Mouse (Mus musculus) erythroid progenitor cell, adult 5-6 weeks (primary cell): ENCODE measurements around the gene Wdr89. TPM values are rescaled to one million over a fixed set of nuclear protein-coding genes. Genes with fewer than 3 reads are reported as not detected.

ENCODE experiments used
- ATAC-seq: replicated peaks from 2 replicates; pipeline ENCODE4 v1.8.0; 2016; ENCODE audit warnings: moderate number of reproducible peaks, mild to moderate bottlenecking, moderate TSS enrichment, inconsistent platforms; ENCODE audit not compliant: poor library complexity, low FRiP score, severe bottlenecking
- total RNA-seq, 2 experiments: library from RNA; stranded (forward) in 1 of 2; stranded (reverse) in 1 of 2; fragments of 150-400 nt in 1 of 2; fragments of 186-747, 209-891 nt in 1 of 2; gene quantifications; 2 replicates each; pipeline versions ENCODE4 v1.2.3 to v1.2.4; 2015 to 2017; ENCODE audit warnings: low replicate concordance in 2 of 2

Gene Wdr89
- total RNA-seq, 2 experiments from 2014 or later = 5.9 to 6.7 TPM

GRCm38 (mm10) chr12:75623292-75623691, 46.0 kb downstream of the Wdr89 start:
- ATAC-seq = no peak

DNA sequence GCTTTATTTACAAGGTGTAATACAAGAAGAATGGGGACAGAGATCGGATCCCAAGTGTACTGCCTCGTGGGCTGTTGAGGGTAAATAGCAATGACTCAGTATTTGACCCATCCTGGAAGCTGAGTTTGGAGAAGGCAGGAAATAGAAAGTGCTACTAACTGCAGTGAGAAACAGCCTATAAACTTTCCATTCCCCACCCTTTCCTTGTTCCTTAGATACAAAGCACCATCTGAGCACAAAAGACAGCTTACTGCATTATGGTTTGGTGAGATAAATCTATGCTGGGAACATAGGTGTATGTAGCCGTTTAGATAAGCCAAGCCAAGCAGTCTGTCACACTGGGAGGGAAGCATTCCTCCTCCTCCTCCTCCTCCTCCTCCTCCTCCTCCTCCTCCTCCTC, 46.5 kb downstream of the Wdr89 start:
- ATAC-seq = no peak

GRCm38 (mm10) chr12:75616841-75617240, 52.5 kb downstream of the Wdr89 start:
- no peak for ATAC-seq

GRCm38 (mm10) chr12:75616158-75616791, 53.1 kb downstream of the Wdr89 start:
- no peak for ATAC-seq

- no peak for ATAC-seq
Measured at GRCm38 (mm10) chr12:75615556-75615955, 53.8 kb downstream of the Wdr89 start.

GRCm38 (mm10) chr12:75612711-75613110, 56.6 kb downstream of the Wdr89 start:
- ATAC-seq = no peak

GRCm38 (mm10) chr12:75599490-75599889, 69.8 kb downstream of the Wdr89 start:
- ATAC-seq = 0 out of 2 replicates have a peak, but pooled peaks have one; percentile 37

- ATAC-seq = no peak
Measured at GRCm38 (mm10) chr12:75598988-75599387, 70.3 kb downstream of the Wdr89 start.

DNA sequence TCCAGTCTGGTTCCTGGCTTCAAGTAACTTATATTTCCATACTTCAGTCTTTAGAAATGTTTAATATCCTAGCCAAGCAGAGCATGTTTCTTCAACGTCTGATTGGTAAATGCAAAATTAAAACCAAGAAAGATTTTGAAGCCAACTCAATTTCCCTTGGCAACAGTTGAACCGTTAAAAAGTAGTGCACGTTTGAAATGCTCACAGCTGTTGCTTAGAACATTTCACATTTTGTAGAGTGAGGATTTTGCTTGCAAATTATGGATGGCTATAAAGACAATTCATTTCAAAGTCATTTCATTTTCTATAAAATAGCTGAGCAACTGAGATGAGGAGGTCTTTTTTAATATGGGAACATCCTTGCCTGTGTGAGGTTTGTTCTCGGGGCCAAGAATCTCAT, 71.6 kb downstream of the Wdr89 start:
- no peak for ATAC-seq

GRCm38 (mm10) chr12:75596154-75597002, 73.0 kb downstream of the Wdr89 start, which contains the start of gene Ppp2r5e:
Ppp2r5e (minus strand) TSS chr12:75596245.
- peak; percentile 96 for ATAC-seq

DNA sequence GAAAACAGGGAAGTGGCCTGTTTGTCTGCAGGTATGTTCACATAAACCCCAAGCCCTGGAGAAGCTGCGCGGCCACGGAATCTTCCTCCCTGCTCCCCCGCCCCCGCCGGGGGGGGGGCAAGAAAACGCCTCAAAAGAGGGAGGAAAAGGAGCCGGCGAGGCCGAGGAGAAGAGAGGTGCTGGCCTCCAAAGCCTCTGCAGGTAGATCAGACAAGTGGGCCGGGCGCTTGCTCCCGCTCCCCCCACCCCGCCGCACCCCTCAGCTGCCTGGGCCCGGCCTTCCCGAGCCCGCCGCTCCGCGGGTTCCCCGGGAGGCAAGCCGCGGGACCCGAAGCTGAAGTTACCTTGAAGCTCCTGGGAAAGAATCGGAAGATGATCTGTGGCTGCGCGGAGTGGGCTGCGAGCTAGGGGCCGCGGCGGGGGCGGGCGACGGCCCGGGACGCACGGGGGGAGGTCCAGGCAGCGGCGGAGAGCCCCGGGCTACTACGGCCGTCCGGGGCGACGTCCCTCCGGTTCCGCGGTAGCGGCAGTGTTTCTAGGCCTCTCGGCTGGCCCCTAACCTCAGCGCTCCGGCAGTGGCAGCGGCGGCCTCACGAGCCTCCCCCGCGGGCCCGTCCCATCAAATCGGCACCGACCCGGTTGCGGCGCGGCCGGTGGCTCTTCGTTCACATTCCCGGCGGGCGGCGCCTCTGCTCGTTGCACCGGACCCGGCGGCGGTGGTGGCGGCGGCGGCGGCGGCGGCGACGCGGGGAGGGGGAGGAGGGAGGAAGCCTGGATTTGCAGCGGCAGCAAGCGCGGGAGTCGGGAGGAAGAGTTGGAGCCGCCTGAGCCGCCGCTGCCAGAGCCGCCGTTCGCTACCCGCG, 73.8 kb downstream of the Wdr89 start:
- peak; percentile 26 for ATAC-seq

- ATAC-seq = no peak
Measured at GRCm38 (mm10) chr12:75594404-75594803, 74.9 kb downstream of the Wdr89 start.

DNA sequence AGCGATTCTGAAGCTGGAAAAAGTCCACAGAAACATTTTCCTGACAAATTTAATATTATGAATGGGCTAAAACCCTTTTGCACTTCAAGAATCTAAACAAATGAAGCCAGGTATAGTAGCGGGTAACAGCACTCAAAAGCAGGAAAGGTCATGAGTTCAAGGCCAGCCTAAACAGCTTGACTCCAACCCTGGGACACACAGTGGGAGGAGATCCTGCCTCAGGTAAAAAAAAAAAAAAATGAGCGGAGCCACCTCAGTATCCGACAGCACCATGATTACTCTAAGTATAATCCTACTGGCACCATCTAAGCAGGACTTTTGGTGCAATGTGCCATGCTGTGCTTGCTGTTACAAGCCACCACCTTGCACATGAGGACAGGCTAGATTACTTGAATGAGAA, 75.5 kb downstream of the Wdr89 start:
- ATAC-seq = no peak

DNA sequence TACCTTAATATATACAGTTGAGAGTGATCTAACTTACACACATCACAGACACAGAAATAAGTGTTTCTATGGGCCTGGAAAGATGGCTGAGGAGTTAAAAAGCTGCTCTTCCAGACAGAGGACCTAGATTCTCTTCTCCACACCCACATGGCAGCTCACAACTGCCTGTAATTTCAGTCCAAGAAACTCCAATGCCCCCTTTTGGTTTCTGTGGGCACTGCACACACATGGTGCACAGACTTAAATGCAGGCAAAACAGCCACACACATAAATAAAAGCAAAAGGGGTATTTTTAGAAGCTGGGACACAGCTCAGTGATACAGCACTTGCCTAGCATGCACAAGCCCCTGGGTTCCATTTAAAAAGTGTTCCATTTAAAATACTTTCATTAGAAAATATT, 81.8 kb downstream of the Wdr89 start:
- ATAC-seq = no peak

DNA sequence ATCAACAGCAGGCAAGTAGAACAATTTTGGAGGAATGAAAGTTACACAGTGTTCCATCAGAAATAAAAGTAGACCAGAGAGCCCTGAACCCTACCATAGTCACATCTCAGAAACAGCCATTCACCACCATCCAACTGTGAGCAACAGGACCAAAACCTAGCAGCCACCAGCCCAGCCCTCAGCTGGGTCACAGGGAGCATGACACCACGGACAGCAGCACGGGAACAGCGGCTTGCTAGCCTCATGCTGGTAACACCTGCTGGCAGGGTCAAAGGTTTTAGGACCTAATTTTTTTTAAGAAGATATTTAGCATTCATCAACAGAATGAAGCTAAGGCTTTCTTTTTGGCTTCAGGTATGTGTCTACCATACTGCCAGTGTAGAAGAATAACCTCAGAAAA, 85.6 kb downstream of the Wdr89 start:
- ATAC-seq = no peak

Other genes starting within 250 kb of the Wdr89 start
- gene Ppp2r5e, start 73.3 kb downstream of the Wdr89 start, total RNA-seq (2015; ENCODE audit: low replicate concordance) = 41.8 and 61.2 TPM in 2 replicates
- gene Ppp2r5e, start 73.3 kb downstream of the Wdr89 start, total RNA-seq (2017; ENCODE audit: low replicate concordance) = 28.3 and 29.1 TPM in 2 replicates
- 39.3 and 53.2 TPM in 2 replicates for gene Sgpp1, start 66.2 kb upstream of the Wdr89 start, total RNA-seq (2015; ENCODE audit: low replicate concordance)
- 32.9 and 42.8 TPM in 2 replicates for gene Sgpp1, start 66.2 kb upstream of the Wdr89 start, total RNA-seq (2017; ENCODE audit: low replicate concordance)
- gene Syne2, start 148.6 kb upstream of the Wdr89 start, total RNA-seq (2015; ENCODE audit: low replicate concordance) = 2.5 and 5.0 TPM in 2 replicates
- gene Syne2, start 148.6 kb upstream of the Wdr89 start, total RNA-seq (2017; ENCODE audit: low replicate concordance) = 3.0 and 5.5 TPM in 2 replicates